Mouse (Mus musculus) myocyte (in vitro differentiated cells): ENCODE results near the gene Flt3.

Experiments
- MYOD1 ChIP-seq, 3 experiments: IDR thresholded peaks; one replicate each; pipeline ENCODE4 v1.6.1; 2011; ENCODE audit warnings: control low read depth in 2 of 3, low read depth in 2 of 3, mild to moderate bottlenecking in 2 of 3, moderate library complexity in 1 of 3; ENCODE audit not compliant: insufficient read length in 2 of 3, control insufficient read depth in 1 of 3
- POLR2A ChIP-seq: IDR thresholded peaks from one replicate; pipeline ENCODE4 v1.6.1; 2011; ENCODE audit warnings: low read depth, mild to moderate bottlenecking, control low read depth, moderate library complexity; ENCODE audit not compliant: insufficient read length

DNA sequence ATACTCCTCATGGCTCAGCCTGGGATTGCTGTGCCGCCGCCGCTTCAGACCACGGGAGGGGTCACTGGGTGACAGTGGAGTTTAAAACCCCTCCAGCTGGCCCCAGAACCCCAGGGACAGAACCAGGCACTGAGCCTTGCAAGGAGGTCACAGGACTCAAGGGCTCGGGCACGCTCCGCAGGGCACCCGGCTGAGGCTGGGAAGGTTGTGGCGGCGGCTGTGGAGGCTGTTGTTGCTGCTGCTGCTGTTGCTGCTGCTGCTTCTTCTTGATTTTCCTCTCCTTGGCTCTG is 98.6 kb downstream of the Flt3 start:
- TF ChIP-seq POLR2A (no peak), MYOD1 (IDR thresholded peaks at IDR 0.05; ENCODE audit: control insufficient read depth in 1 of 3, insufficient read length in 2 of 3, low read depth in 2 of 3) (no peak)
